Mouse (Mus musculus) kidney, postnatal 0 days (tissue): ENCODE results near the gene D1Ertd622e. TPM values are rescaled to one million over a fixed set of nuclear protein-coding genes. Genes with fewer than 3 reads are reported as not detected.
"Not testable (repeated sequence)": the region's sequence is repeated elsewhere in the genome, so short reads cannot be mapped to it uniquely, and the experiment has no call there.

ENCODE experiments used
- ATAC-seq: fragments of 200-750 bp; cut with Nextera tagmentation; replicated peaks from 2 replicates; pipeline ENCODE4 v1.8.0; 2017; ENCODE audit warnings: low read depth, moderate number of reproducible peaks, moderate TSS enrichment, moderate library complexity; ENCODE audit not compliant: low FRiP score
- DNase-seq: peaks from one replicate; pipeline ENCODE4 v3.0.0-alpha.2; 2016; ENCODE audit warnings: low spot score
- H3K27ac ChIP-seq: fragments of 300-500 bp; sonication (generic); 2 replicates; pipeline ENCODE4 v1.5.1; 2014; ENCODE audit warnings: mild to moderate bottlenecking
- H3K27me3 ChIP-seq: fragments of 300-500 bp; sonication (generic); 2 replicates; pipeline ENCODE4 v1.6.1; 2014; ENCODE audit warnings: low read length, mixed read lengths; ENCODE audit not compliant: insufficient read depth
- H3K36me3 ChIP-seq: fragments of 300-500 bp; sonication (generic); 2 replicates; pipeline ENCODE4 v1.6.1; 2014; ENCODE audit warnings: low read length, mixed read lengths; ENCODE audit not compliant: insufficient read depth
- H3K4me1 ChIP-seq: fragments of 300-500 bp; sonication (generic); replicated peaks from 2 replicates; pipeline ENCODE4 v1.6.1; 2014; ENCODE audit warnings: antibody characterized with exemption, low read length, mixed read lengths; ENCODE audit not compliant: insufficient read depth
- H3K4me2 ChIP-seq: fragments of 300-500 bp; sonication (generic); 2 replicates; pipeline ENCODE4 v1.6.1; 2014; ENCODE audit warnings: mild to moderate bottlenecking, low read length, moderate library complexity, mixed read lengths
- H3K4me3 ChIP-seq: fragments of 300-500 bp; sonication (generic); replicated peaks from 2 replicates; pipeline ENCODE4 v1.5.1; 2014; ENCODE audit warnings: low read depth, low read length
- H3K9ac ChIP-seq: fragments of 300-500 bp; sonication (generic); 2 replicates; pipeline ENCODE4 v1.6.1; 2014; ENCODE audit warnings: low read depth, low read length
- H3K9me3 ChIP-seq: fragments of 300-500 bp; sonication (generic); replicated peaks from 2 replicates; pipeline ENCODE4 v1.6.1; 2016; ENCODE audit warnings: low read length, inconsistent platforms, mixed read lengths
- CTCF ChIP-seq: IDR thresholded peaks from 2 replicates; pipeline ENCODE4 v1.5.1; 2016; ENCODE audit warnings: antibody characterized with exemption, low read depth, mild to moderate bottlenecking, moderate library complexity
- WGBS: fragments of 180-500 bp; shearing (Covaris S2); extraction: QIAGEN DNeasy Blood & Tissue Kit; methylation state at CpG from one replicate; pipeline ENCODE4 v1.1.7; 2014; 5-methylcytosine and 5-hydroxymethylcytosine counted together
- polyA plus RNA-seq: library from polyadenylated mRNA; unstranded; fragments of >200 nt; fragmentation: Nextera tagmentation; extraction: Ambion mirVana; gene quantifications from 2 replicates; pipeline ENCODE4 v1.2.1, GENCODE M21; 2015

D1Ertd622e gene
- polyA plus RNA-seq, 1 experiment from 2014 or later, result 21.5 TPM

- 34% methylated on average over 3 of the region's 3 CpGs for WGBS
- Histone ChIP-seq H3K4me3 (no peak overlapping the region), H3K4me1 (no peaks in the 10 kb centered on the region), H3K9ac (no peak overlapping the region), H3K4me2 (no peak overlapping the region), H3K36me3 (no peaks in the 10 kb centered on the region), H3K9me3 (no peaks in the 10 kb centered on the region), H3K27ac (no peak overlapping the region), H3K27me3 (no peaks in the 10 kb centered on the region)
- TF ChIP-seq CTCF, result no peak
- DNase-seq (peak; percentile 4), ATAC-seq (no peak)
Observed at GRCm38 (mm10) chr1:97599101-97599500, 62.8 kb downstream of the D1Ertd622e start.

GRCm38 (mm10) chr1:97588561-97588960, 73.3 kb downstream of the D1Ertd622e start:
- Histone ChIP-seq H3K4me2 (no peak overlapping the region), H3K4me3 (no peak overlapping the region), H3K9me3 (no peaks in the 10 kb centered on the region), H3K27ac (no peak overlapping the region), H3K36me3 (no peaks in the 10 kb centered on the region), H3K27me3 (no peaks in the 10 kb centered on the region), H3K4me1 (no peaks in the 10 kb centered on the region), H3K9ac (no peak overlapping the region)
- peak; percentile 9 for DNase-seq
- 25% methylated on average over 3 of the region's 3 CpGs for WGBS
- no peak for TF ChIP-seq CTCF
- no peak for ATAC-seq

- Histone ChIP-seq H3K36me3 (no peaks in the 10 kb centered on the region), H3K27ac (no peak overlapping the region), H3K4me1 (no peaks in the 10 kb centered on the region), H3K9me3 (no peaks in the 10 kb centered on the region), H3K4me3 (no peak overlapping the region), H3K9ac (no peak overlapping the region), H3K4me2 (no peak overlapping the region), H3K27me3 (no peaks in the 10 kb centered on the region)
- no peak for DNase-seq
- TF ChIP-seq CTCF, result no peak
- no peak for ATAC-seq
Observed at GRCm38 (mm10) chr1:97585106-97585505, 76.8 kb downstream of the D1Ertd622e start.

GRCm38 (mm10) chr1:97584171-97584570, 77.7 kb downstream of the D1Ertd622e start:
- Histone ChIP-seq H3K4me3 (no peak overlapping the region), H3K9me3 (no peaks in the 10 kb centered on the region), H3K36me3 (no peaks in the 10 kb centered on the region), H3K4me2 (no peak overlapping the region), H3K27ac (no peak overlapping the region), H3K9ac (no peak overlapping the region), H3K27me3 (no peaks in the 10 kb centered on the region), H3K4me1 (no peaks in the 10 kb centered on the region)
- TF ChIP-seq CTCF, result no peak
- WGBS, result 89% methylated on average over 3 of the region's 3 CpGs
- ATAC-seq, result no peak
- DNase-seq, result no peak

- H3K9ac ChIP-seq, result no peak overlapping the region
- H3K4me2 ChIP-seq, result no peak overlapping the region
- no peaks in the 10 kb centered on the region for H3K9me3 ChIP-seq
- no peak for DNase-seq
- no peak for ATAC-seq
- TF ChIP-seq CTCF, result no peak
- H3K27ac ChIP-seq, result no peak overlapping the region
- H3K4me1 ChIP-seq, result no peaks in the 10 kb centered on the region
- WGBS, result 77% methylated on average over 4 of the region's 4 CpGs
- H3K27me3 ChIP-seq, result no peaks in the 10 kb centered on the region
- no peaks in the 10 kb centered on the region for H3K36me3 ChIP-seq
- no peak overlapping the region for H3K4me3 ChIP-seq
Observed at GRCm38 (mm10) chr1:97583085-97583484, 78.8 kb downstream of the D1Ertd622e start.

- H3K9me3 ChIP-seq, H3K4me2 ChIP-seq, H3K27ac ChIP-seq, ATAC-seq, H3K4me3 ChIP-seq, DNase-seq, H3K27me3 ChIP-seq, H3K36me3 ChIP-seq, H3K9ac ChIP-seq, H3K4me1 ChIP-seq: not testable (repeated sequence)
Observed at GRCm38 (mm10) chr1:97580680-97581079, 81.2 kb downstream of the D1Ertd622e start.

GRCm38 (mm10) chr1:97580270-97580669, 81.6 kb downstream of the D1Ertd622e start:
- no peak overlapping the region for H3K27ac ChIP-seq
- no peak overlapping the region for H3K4me3 ChIP-seq
- no peaks in the 10 kb centered on the region for H3K9me3 ChIP-seq
- 63% methylated on average over 3 of the region's 3 CpGs for WGBS
- no peak overlapping the region for H3K9ac ChIP-seq
- no peaks in the 10 kb centered on the region for H3K36me3 ChIP-seq
- H3K27me3 ChIP-seq, result no peaks in the 10 kb centered on the region
- H3K4me2 ChIP-seq, result no peak overlapping the region
- ATAC-seq, result no peak
- no peak for TF ChIP-seq CTCF
- DNase-seq, result no peak
- H3K4me1 ChIP-seq, result no peaks in the 10 kb centered on the region
